Mouse (Mus musculus) stomach, embryonic 15.5 days (tissue): ENCODE results near the gene Arhgap10. TPM values are rescaled to one million over a fixed set of nuclear protein-coding genes. Genes with fewer than 3 reads are reported as not detected.

Experiments used
- ATAC-seq: fragments of 200-750 bp; cut with Nextera tagmentation; 2 replicates; pipeline ENCODE4 v1.8.0; 2017; ENCODE audit warnings: low read depth, moderate number of reproducible peaks, moderate TSS enrichment; ENCODE audit not compliant: insufficient read depth, low FRiP score
- H3K27ac ChIP-seq: fragments of 300-500 bp; sonication (generic); 2 replicates; pipeline ENCODE4 v1.5.1; 2015; ENCODE audit warnings: mild to moderate bottlenecking, inconsistent platforms
- H3K27me3 ChIP-seq: fragments of 300-500 bp; sonication (generic); replicated peaks from 2 replicates; pipeline ENCODE4 v1.6.1; 2015; ENCODE audit warnings: inconsistent platforms
- H3K36me3 ChIP-seq: fragments of 300-500 bp; sonication (generic); 2 replicates; pipeline ENCODE4 v1.6.1; 2015; ENCODE audit warnings: inconsistent platforms
- H3K4me1 ChIP-seq: fragments of 300-500 bp; sonication (generic); 2 replicates; pipeline ENCODE4 v1.6.1; 2015; ENCODE audit warnings: inconsistent platforms
- H3K4me2 ChIP-seq: fragments of 300-500 bp; sonication (generic); 2 replicates; pipeline ENCODE4 v1.6.1; 2015; ENCODE audit warnings: mild to moderate bottlenecking, inconsistent platforms
- H3K4me3 ChIP-seq: fragments of 300-500 bp; sonication (generic); replicated peaks from 2 replicates; pipeline ENCODE4 v1.5.1; 2015; ENCODE audit warnings: inconsistent platforms
- H3K9ac ChIP-seq: fragments of 300-500 bp; sonication (generic); 2 replicates; pipeline ENCODE4 v1.6.1; 2015; ENCODE audit warnings: inconsistent platforms
- H3K9me3 ChIP-seq: fragments of 300-500 bp; sonication (generic); 2 replicates; pipeline ENCODE4 v1.6.1; 2016; ENCODE audit warnings: inconsistent platforms
- WGBS: fragments of 180-500 bp; shearing (Covaris S2); methylation state at CpG from one replicate; pipeline ENCODE4 v1.1.7; 2015; 5-methylcytosine and 5-hydroxymethylcytosine counted together
- polyA plus RNA-seq: library from polyadenylated mRNA; unstranded; fragments of >200 nt; fragmentation: Nextera tagmentation; extraction: Ambion mirVana; gene quantifications from 2 replicates; pipeline ENCODE4 v1.2.1, GENCODE M21; 2015

The Arhgap10 gene
- polyA plus RNA-seq, 1 experiment from 2014 or later: 29.4 TPM

GRCm38 (mm10) chr8:77411262-77411661 is 106.5 kb downstream of the Arhgap10 start:
- Histone ChIP-seq H3K9me3 (no peaks in the 10 kb centered on the region), H3K36me3 (peaks cover 17% of the 10 kb centered on the region), H3K9ac (no peak overlapping the region), H3K27ac (no peak overlapping the region), H3K27me3 (no peaks in the 10 kb centered on the region), H3K4me3 (no peak overlapping the region), H3K4me2 (no peak overlapping the region), H3K4me1 (no peaks in the 10 kb centered on the region)
- no peak for ATAC-seq
- 95% methylated on average over 15 of the region's 15 CpGs for WGBS

- H3K9me3 ChIP-seq: no peaks in the 10 kb centered on the region
- no peaks in the 10 kb centered on the region for H3K4me1 ChIP-seq
- WGBS: 85% methylated on average over 9 of the region's 9 CpGs
- no peak overlapping the region for H3K4me2 ChIP-seq
- no peak for ATAC-seq
- H3K9ac ChIP-seq: no peak overlapping the region
- no peak overlapping the region for H3K27ac ChIP-seq
- no peaks in the 10 kb centered on the region for H3K27me3 ChIP-seq
- peaks cover 17% of the 10 kb centered on the region for H3K36me3 ChIP-seq
- H3K4me3 ChIP-seq: no peak overlapping the region
Measured at GRCm38 (mm10) chr8:77410394-77410793, 107.4 kb downstream of the Arhgap10 start.

GRCm38 (mm10) chr8:77408527-77409215 is 109.1 kb downstream of the Arhgap10 start:
- Histone ChIP-seq H3K4me3 (no peak overlapping the region), H3K27ac (no peak overlapping the region), H3K4me1 (no peaks in the 10 kb centered on the region), H3K36me3 (peaks cover 17% of the 10 kb centered on the region), H3K4me2 (no peak overlapping the region), H3K27me3 (no peaks in the 10 kb centered on the region), H3K9ac (no peak overlapping the region), H3K9me3 (no peaks in the 10 kb centered on the region)
- WGBS: 84% methylated on average over 19 of the region's 19 CpGs
- no peak for ATAC-seq

GRCm38 (mm10) chr8:77406846-77407245 is 110.9 kb downstream of the Arhgap10 start:
- no peaks in the 10 kb centered on the region for H3K4me1 ChIP-seq
- H3K9ac ChIP-seq: no peak overlapping the region
- H3K36me3 ChIP-seq: 0 out of 2 replicates have a peak, but pooled peaks cover 7% of the 10 kb centered on the region
- no peak for ATAC-seq
- no peak overlapping the region for H3K4me2 ChIP-seq
- 87% methylated on average over 13 of the region's 13 CpGs for WGBS
- H3K4me3 ChIP-seq: no peak overlapping the region
- no peaks in the 10 kb centered on the region for H3K27me3 ChIP-seq
- H3K27ac ChIP-seq: no peak overlapping the region
- no peaks in the 10 kb centered on the region for H3K9me3 ChIP-seq

GRCm38 (mm10) chr8:77406444-77406843 is 111.3 kb downstream of the Arhgap10 start:
- 86% methylated on average over 5 of the region's 5 CpGs for WGBS
- Histone ChIP-seq H3K36me3 (0 out of 2 replicates have a peak, but pooled peaks cover 7% of the 10 kb centered on the region), H3K9me3 (no peaks in the 10 kb centered on the region)

GRCm38 (mm10) chr8:77404017-77404416 is 113.7 kb downstream of the Arhgap10 start:
- H3K27me3 ChIP-seq: no peaks in the 10 kb centered on the region
- H3K9me3 ChIP-seq: no peaks in the 10 kb centered on the region
- peaks cover 10% of the 10 kb centered on the region; the same call in 1 of the 2 replicates for H3K36me3 ChIP-seq
- no peak overlapping the region for H3K4me3 ChIP-seq
- H3K9ac ChIP-seq: no peak overlapping the region
- no peaks in the 10 kb centered on the region for H3K4me1 ChIP-seq
- H3K27ac ChIP-seq: no peak overlapping the region
- no peak for ATAC-seq
- WGBS: 69% methylated on average over 6 of the region's 6 CpGs
- no peak overlapping the region for H3K4me2 ChIP-seq

More at GRCm38 (mm10) chr8:77406444-77406843, 111.3 kb downstream of the Arhgap10 start:
- Histone ChIP-seq H3K4me2 (no peak overlapping the region), H3K27ac (no peak overlapping the region), H3K9ac (no peak overlapping the region), H3K4me1 (no peaks in the 10 kb centered on the region), H3K4me3 (no peak overlapping the region), H3K27me3 (no peaks in the 10 kb centered on the region)
- ATAC-seq: no peak

- Histone ChIP-seq H3K4me1 (no peaks in the 10 kb centered on the region), H3K4me2 (no peak overlapping the region), H3K4me3 (no peak overlapping the region), H3K36me3 (peaks cover 20% of the 10 kb centered on the region), H3K27me3 (no peaks in the 10 kb centered on the region), H3K9me3 (no peaks in the 10 kb centered on the region), H3K27ac (no peak overlapping the region), H3K9ac (no peak overlapping the region)
- no peak for ATAC-seq
- WGBS: 90% methylated on average over 3 of the region's 3 CpGs
Measured at GRCm38 (mm10) chr8:77401934-77402333, 115.8 kb downstream of the Arhgap10 start.

- H3K4me2 ChIP-seq: no peak overlapping the region
- peaks cover 23% of the 10 kb centered on the region for H3K36me3 ChIP-seq
- no peaks in the 10 kb centered on the region for H3K27me3 ChIP-seq
- H3K9ac ChIP-seq: no peak overlapping the region
- H3K4me3 ChIP-seq: no peak overlapping the region
- no peaks in the 10 kb centered on the region; the same call in 1 of the 2 replicates for H3K9me3 ChIP-seq
- no peak overlapping the region for H3K27ac ChIP-seq
- no peak for ATAC-seq
- WGBS: 90% methylated on average over 5 of the region's 5 CpGs
- H3K4me1 ChIP-seq: no peaks in the 10 kb centered on the region
Measured at GRCm38 (mm10) chr8:77401140-77401539, 116.6 kb downstream of the Arhgap10 start.

- Histone ChIP-seq H3K4me2 (no peak overlapping the region), H3K27ac (no peak overlapping the region), H3K4me3 (no peak overlapping the region), H3K9me3 (no peaks in the 10 kb centered on the region), H3K4me1 (no peaks in the 10 kb centered on the region), H3K36me3 (peaks cover 15% of the 10 kb centered on the region; the same call in 1 of the 2 replicates), H3K27me3 (no peaks in the 10 kb centered on the region), H3K9ac (no peak overlapping the region)
- WGBS: 94% methylated on average over 6 of the region's 6 CpGs
- no peak for ATAC-seq
Measured at GRCm38 (mm10) chr8:77384080-77384479, 133.7 kb downstream of the Arhgap10 start.

- Histone ChIP-seq H3K4me3 (no peak overlapping the region), H3K9me3 (no peaks in the 10 kb centered on the region), H3K27ac (no peak overlapping the region), H3K4me1 (no peaks in the 10 kb centered on the region), H3K27me3 (no peaks in the 10 kb centered on the region), H3K9ac (no peak overlapping the region), H3K4me2 (no peak overlapping the region), H3K36me3 (peaks cover 15% of the 10 kb centered on the region; the same call in 1 of the 2 replicates)
- 83% methylated on average over 8 of the region's 8 CpGs for WGBS
- ATAC-seq: no peak
Measured at GRCm38 (mm10) chr8:77383671-77384070, 134.1 kb downstream of the Arhgap10 start.

- no peak overlapping the region for H3K9ac ChIP-seq
- ATAC-seq: no peak
- peaks cover 11% of the 10 kb centered on the region; the same call in 1 of the 2 replicates for H3K36me3 ChIP-seq
- H3K27me3 ChIP-seq: no peaks in the 10 kb centered on the region
- H3K4me3 ChIP-seq: no peak overlapping the region
- H3K9me3 ChIP-seq: no peaks in the 10 kb centered on the region
- H3K4me1 ChIP-seq: 0 out of 2 replicates have a peak, but pooled peaks cover 3% of the 10 kb centered on the region
- no peak overlapping the region for H3K4me2 ChIP-seq
- 71% methylated on average over 6 of the region's 6 CpGs for WGBS
- no peak overlapping the region for H3K27ac ChIP-seq
Measured at GRCm38 (mm10) chr8:77380844-77381243, 136.9 kb downstream of the Arhgap10 start.

GRCm38 (mm10) chr8:77379300-77379699 is 138.5 kb downstream of the Arhgap10 start:
- Histone ChIP-seq H3K9me3 (no peaks in the 10 kb centered on the region), H3K27me3 (no peaks in the 10 kb centered on the region), H3K9ac (no peak overlapping the region), H3K4me2 (no peak overlapping the region), H3K27ac (no peak overlapping the region), H3K4me3 (no peak overlapping the region), H3K4me1 (0 out of 2 replicates have a peak, but pooled peaks cover 3% of the 10 kb centered on the region), H3K36me3 (peaks cover 11% of the 10 kb centered on the region; the same call in 1 of the 2 replicates)
- ATAC-seq: 0 out of 2 replicates have a peak, but pooled peaks have one; percentile 10
- 67% methylated on average over 11 of the region's 11 CpGs for WGBS
